Mouse (Mus musculus) lung, embryonic 15.5 days (tissue): ENCODE measurements around the gene Gm9513. TPM values are rescaled to one million over a fixed set of nuclear protein-coding genes. Genes with fewer than 3 reads are reported as not detected.

Source experiments
- ATAC-seq: fragments of 200-750 bp; cut with Nextera tagmentation; 2 replicates; pipeline ENCODE4 v1.8.0; 2017; ENCODE audit warnings: moderate number of reproducible peaks, borderline replicate concordance; ENCODE audit not compliant: low FRiP score, low TSS enrichment; ENCODE audit errors: extremely low read depth
- H3K27ac ChIP-seq: fragments of 300-500 bp; sonication (generic); 2 replicates; pipeline ENCODE4 v1.5.1; 2015; ENCODE audit warnings: moderate library complexity, mild to moderate bottlenecking, inconsistent platforms
- H3K27me3 ChIP-seq: fragments of 300-500 bp; sonication (generic); 2 replicates; pipeline ENCODE4 v1.6.1; 2015; ENCODE audit warnings: inconsistent platforms
- H3K36me3 ChIP-seq: fragments of 300-500 bp; sonication (generic); 2 replicates; pipeline ENCODE4 v1.6.1; 2015; ENCODE audit warnings: inconsistent platforms
- H3K4me1 ChIP-seq: fragments of 300-500 bp; sonication (generic); 2 replicates; pipeline ENCODE4 v1.6.1; 2015; ENCODE audit warnings: inconsistent platforms
- H3K4me2 ChIP-seq: fragments of 300-500 bp; sonication (generic); 2 replicates; pipeline ENCODE4 v1.6.1; 2015; ENCODE audit warnings: inconsistent platforms, mild to moderate bottlenecking, moderate library complexity
- H3K4me3 ChIP-seq: fragments of 300-500 bp; sonication (generic); 2 replicates; pipeline ENCODE4 v1.5.1; 2015; ENCODE audit warnings: mild to moderate bottlenecking, inconsistent platforms
- H3K9ac ChIP-seq: fragments of 300-500 bp; sonication (generic); 2 replicates; pipeline ENCODE4 v1.6.1; 2015; ENCODE audit warnings: inconsistent platforms
- H3K9me3 ChIP-seq: fragments of 300-500 bp; sonication (generic); 2 replicates; pipeline ENCODE4 v1.6.1; 2016; ENCODE audit warnings: inconsistent platforms
- WGBS: fragments of 180-500 bp; shearing (Covaris S2); methylation state at CpG from one replicate; pipeline ENCODE4 v1.1.7; 2015; 5-methylcytosine and 5-hydroxymethylcytosine counted together
- polyA plus RNA-seq: library from polyadenylated mRNA; unstranded; fragments of >200 nt; fragmentation: Nextera tagmentation; extraction: Ambion mirVana; gene quantifications from 2 replicates; pipeline ENCODE4 v1.2.1, GENCODE M21; 2015

The Gm9513 gene
- polyA plus RNA-seq = not detected in 2 replicates

DNA sequence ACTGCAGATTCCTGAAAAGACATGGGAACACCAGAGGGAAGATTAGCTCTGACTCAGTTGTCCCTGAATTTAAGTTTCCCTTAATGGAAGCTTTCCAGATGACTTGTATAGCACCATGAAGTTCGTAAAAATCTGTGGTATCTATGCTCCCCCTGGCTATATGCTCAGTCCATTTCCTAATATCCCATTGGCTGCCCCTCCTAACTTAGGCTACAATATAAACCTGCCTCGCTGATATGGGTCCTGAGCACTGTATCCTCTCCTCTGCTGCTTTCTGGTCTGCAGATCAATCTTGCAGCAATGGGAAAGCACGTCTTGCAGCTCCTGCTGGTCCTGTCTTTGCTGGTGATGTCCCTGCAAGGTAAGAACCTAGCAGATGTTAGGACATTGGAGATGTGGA is at the start of gene Gm9513:
TSS of gene Gm9513 (plus strand) at position 301 of the 400 bp plus-strand sequence.
- WGBS = 54% methylated on average over 3 of the region's 3 CpGs

DNA sequence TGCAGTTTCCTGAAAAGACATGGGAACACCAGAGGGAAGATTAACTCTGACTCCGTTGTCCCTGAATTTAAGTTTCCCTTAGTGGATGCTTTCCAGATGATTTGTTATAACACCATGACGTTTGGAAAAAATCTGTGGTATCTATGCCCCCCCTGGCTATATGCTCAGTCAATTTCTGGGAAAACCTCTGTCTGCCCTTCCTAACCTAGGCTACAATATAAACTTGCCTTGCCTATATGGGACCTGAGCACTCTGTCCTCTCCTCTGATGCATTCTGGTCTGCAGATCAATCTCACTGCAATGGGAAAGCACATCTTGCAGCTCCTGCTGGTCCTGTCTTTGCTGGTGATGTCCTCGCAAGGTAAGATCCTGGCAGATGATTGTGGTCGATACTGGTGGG is 43.9 kb upstream of the Gm9513 start, which contains the start of gene Gm7257:
TSS of gene Gm7257 (plus strand) at position 301 of the 400 bp plus-strand sequence.
- no peak within 1 kb of the TSS for H3K4me2 ChIP-seq
- WGBS = 69% methylated on average over 4 of the region's 4 CpGs

More for the DNA sequence above, at the start of gene Gm9513:
- no peaks in the 10 kb centered on the region for H3K36me3 ChIP-seq
- H3K27ac ChIP-seq = no peak within 1 kb of the TSS
- H3K4me1 ChIP-seq = no peaks in the 10 kb centered on the region
- no peak within 1 kb of the TSS for H3K9ac ChIP-seq
- no peaks in the 10 kb centered on the region for H3K27me3 ChIP-seq
- ATAC-seq = no peak
- no peak within 1 kb of the TSS for H3K4me2 ChIP-seq
- H3K9me3 ChIP-seq = no peaks in the 10 kb centered on the region
- H3K4me3 ChIP-seq = no peak within 1 kb of the TSS

DNA sequence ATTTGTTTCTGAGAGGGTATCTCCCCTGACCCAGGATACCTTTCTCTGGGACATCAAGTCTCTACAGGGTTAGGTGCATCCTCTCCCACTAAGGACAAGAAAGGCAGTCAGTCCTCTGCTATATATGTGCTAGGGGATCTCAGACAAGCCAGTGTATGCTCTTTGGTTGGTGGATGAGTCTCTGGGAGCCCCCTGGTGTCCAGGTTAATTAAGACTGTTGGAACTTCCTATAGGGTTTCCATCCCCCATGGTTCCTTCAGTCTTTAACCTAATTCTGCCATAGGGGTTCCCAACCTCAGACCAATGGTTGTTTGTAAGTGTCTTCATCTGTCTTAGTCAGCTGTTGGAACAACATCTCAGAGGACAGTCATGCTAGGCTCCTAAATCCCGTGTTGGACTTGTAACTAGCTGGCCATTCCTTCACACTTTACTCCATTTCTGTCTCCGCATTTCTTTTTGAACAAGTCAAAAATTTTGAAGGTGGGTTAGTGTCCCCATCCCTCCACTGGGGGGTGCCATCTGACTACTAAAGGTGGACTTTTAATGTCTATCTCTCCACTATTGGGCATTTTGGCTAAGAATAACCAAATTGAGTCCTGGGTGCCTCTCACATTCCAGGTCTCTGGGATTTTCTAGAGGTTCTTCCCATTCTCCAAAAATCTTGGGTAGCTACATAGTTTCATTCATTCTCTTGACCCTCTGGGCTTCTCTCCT is 40.2 kb upstream of the Gm9513 start:
- Histone ChIP-seq H3K36me3 (no peaks in the 10 kb centered on the region), H3K9me3 (no peaks in the 10 kb centered on the region), H3K4me1 (no peaks in the 10 kb centered on the region), H3K9ac (no peak overlapping the region), H3K4me2 (no peak overlapping the region), H3K27me3 (no peaks in the 10 kb centered on the region), H3K4me3 (no peak overlapping the region), H3K27ac (no peak overlapping the region)
- WGBS = 43% methylated on average over 2 of the region's 2 CpGs
- ATAC-seq = no peak

More for the DNA sequence above, 43.9 kb upstream of the Gm9513 start, which contains the start of gene Gm7257:
- Histone ChIP-seq H3K36me3 (no peaks in the 10 kb centered on the region), H3K4me1 (no peaks in the 10 kb centered on the region), H3K4me3 (no peak within 1 kb of the TSS), H3K9ac (no peak within 1 kb of the TSS), H3K27ac (no peak within 1 kb of the TSS), H3K9me3 (no peaks in the 10 kb centered on the region), H3K27me3 (no peaks in the 10 kb centered on the region)
- ATAC-seq = no peak

DNA sequence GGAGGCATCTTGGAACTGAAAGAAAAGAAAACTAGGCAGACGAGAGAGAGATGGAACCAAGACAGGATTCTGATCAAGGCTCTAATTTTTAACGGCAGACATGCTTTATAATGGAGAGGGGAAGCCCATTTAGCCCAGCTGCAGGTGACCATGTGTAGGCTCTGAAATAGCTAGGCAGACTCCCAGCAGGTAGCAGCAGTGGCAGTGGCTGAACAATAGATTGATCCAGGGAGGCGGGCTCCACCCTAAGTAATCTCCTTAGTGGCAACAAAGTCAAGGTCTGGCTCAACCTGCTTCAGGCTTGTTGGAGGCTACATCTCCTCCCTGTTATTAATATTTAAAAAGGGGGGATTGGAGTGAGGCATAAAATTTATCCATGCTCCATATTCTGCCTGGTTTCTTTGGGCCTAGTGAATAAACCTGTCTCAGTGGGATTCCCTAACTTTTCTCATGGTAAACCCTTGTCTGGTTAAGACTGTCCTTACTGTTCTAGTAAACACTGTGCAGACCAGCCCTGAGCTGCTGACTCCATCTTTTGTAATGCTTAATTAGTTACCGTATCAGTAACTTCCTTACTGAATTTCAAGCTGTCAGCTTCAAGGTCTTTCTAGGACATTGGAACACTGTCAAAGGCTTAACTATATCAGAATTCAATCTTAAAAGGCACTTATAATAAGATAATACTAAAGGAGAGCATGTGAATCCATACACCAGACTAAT is 19.2 kb downstream of the Gm9513 start:
- H3K4me3 ChIP-seq = no peak overlapping the region
- 74% methylated on average over 4 of the region's 4 CpGs for WGBS
- H3K27me3 ChIP-seq = no peaks in the 10 kb centered on the region
- H3K4me1 ChIP-seq = no peaks in the 10 kb centered on the region
- no peak for ATAC-seq
- 0 out of 2 replicates have a peak, but pooled peaks cover 4% of the 10 kb centered on the region for H3K9me3 ChIP-seq
- no peak overlapping the region for H3K27ac ChIP-seq
- H3K4me2 ChIP-seq = no peak overlapping the region
- no peak overlapping the region for H3K9ac ChIP-seq
- H3K36me3 ChIP-seq = no peaks in the 10 kb centered on the region

DNA sequence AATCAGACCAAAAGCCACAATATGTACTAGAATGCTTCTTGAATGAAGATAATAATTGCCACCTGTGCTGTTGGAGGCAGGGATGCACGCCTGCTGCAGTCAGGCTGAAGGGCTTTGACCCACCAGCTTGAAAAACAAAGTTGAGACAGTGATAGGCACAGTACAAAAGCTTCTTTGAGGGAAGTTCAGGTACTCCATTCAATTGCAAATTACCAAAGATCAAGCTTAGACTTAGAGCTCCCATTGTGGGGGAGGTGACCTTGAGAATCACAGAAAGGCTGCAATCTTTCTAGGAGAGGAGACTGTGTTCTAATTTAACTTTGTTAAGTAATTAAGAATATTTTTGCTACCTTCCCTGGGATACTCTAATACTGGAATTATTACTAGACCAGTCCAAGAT is 20.4 kb downstream of the Gm9513 start:
- Histone ChIP-seq H3K27me3 (no peaks in the 10 kb centered on the region), H3K4me3 (no peak overlapping the region), H3K9ac (no peak overlapping the region), H3K9me3 (0 out of 2 replicates have a peak, but pooled peaks cover 4% of the 10 kb centered on the region), H3K4me2 (no peak overlapping the region), H3K36me3 (no peaks in the 10 kb centered on the region), H3K27ac (no peak overlapping the region), H3K4me1 (no peaks in the 10 kb centered on the region)
- ATAC-seq = no peak
- WGBS = 45% methylated on average over 1 of the region's 1 CpGs

DNA sequence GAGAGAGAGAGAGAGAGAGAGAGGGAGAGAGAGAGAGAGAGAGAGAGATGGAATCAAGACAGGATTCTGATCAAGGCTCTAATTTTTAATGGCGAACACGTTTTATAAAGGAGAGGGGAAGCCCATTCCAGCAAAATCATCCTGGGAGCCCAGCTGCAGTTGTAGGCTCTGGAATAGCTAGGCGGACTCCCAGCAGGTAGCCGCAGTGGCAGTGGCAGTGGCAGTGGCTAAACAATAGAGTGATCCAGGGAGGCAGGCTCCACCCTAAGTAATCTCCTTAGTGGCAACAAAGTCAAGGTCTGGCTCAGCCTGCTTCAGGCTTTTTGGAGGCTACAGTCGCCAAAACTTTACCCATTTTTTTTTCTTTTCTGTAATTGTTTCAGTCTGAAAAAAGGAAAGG is 28.8 kb downstream of the Gm9513 start:
- H3K4me2 ChIP-seq = no peak overlapping the region
- WGBS = 78% methylated on average over 5 of the region's 5 CpGs
- H3K9me3 ChIP-seq = no peaks in the 10 kb centered on the region

More for the DNA sequence above, 28.8 kb downstream of the Gm9513 start:
- H3K4me1 ChIP-seq = no peaks in the 10 kb centered on the region
- no peak overlapping the region for H3K9ac ChIP-seq
- H3K27ac ChIP-seq = no peak overlapping the region
- no peaks in the 10 kb centered on the region for H3K27me3 ChIP-seq
- no peak overlapping the region for H3K4me3 ChIP-seq
- H3K36me3 ChIP-seq = no peaks in the 10 kb centered on the region
- ATAC-seq = no peak

Other genes starting within 250 kb of the Gm9513 start
- gene Gm7257, start 43.8 kb upstream of the Gm9513 start, polyA plus RNA-seq = not detected in 2 replicates
- gene Gm5615, start 66.3 kb downstream of the Gm9513 start, polyA plus RNA-seq = not detected in 2 replicates
- gene Gm17689, start 107.0 kb downstream of the Gm9513 start, polyA plus RNA-seq = not detected in 2 replicates
- not detected in 2 replicates for gene A630095E13Rik, start 167.7 kb downstream of the Gm9513 start, polyA plus RNA-seq
- 0.05 TPM in 1 of 2 replicates, not detected in the other for gene Acrv1, start 217.6 kb downstream of the Gm9513 start, polyA plus RNA-seq